Mouse (Mus musculus): Measurements from ENCODE around the gene Hmgcl.
A peak's percentile ranks its signal among the peaks of the same experiment; 100 is the strongest.

The Hmgcl gene

DNA sequence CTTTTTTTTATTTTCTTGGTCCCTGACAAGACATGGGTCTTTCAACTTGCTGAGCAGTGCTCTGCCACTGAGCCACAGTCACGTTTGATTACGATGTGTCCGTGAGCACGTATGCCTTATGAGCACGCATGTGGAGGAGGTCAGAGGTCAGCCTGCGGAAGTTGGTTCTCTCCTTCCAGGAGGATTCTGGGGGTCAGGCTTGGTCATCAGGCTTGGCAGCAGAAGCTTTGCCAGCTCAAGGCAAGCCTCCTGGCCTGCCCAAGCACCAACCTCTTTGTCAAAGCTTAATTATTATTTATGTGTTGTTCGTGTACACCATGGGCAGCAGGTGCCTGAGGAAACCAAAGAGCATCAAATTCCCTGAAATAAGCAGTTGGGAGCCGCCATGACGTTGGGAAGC is 17.9 kb upstream of the Hmgcl start:
- DNase-seq: no peak

DNA sequence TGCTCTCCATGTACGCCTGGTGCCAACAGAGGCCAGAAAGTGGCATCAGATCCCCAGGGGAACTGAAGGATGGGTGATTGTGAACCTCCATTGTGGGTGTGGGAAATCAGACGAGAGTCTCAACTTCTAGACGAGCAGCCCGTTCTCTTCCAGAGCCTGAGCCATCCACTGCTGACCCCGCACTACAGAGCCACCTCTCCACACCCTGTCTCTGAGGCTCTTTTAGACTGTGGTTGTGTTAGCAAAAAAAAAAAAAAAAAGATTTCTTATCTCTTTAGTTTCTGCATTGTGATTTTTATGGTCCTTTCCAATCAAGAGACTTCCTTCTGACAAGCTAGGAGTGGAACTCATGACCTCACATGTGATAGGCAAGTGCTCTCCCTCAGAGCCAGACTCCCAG is 16.8 kb upstream of the Hmgcl start:
- no peak for DNase-seq

DNA sequence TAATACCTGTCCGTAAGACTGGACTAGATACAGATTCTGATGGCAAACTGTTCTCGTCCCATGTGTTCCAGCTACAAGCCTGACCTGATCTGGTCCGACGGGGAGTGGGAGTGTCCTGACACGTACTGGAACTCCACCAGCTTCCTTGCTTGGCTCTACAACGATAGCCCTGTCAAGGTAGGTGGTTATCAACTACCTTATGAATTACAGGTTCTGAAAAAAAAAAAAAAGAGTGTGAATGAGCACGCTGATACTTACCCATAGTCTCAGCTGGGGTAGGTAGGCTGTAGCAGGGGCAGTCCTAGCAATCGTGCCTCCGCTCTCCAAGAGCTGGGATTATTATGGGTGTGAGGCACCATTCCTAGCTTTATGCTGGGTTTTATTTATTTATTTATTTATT is 16.4 kb upstream of the Hmgcl start:
- DNase-seq: no peak

- no peak for DNase-seq
These were observed 16.0 kb upstream of the Hmgcl start for GRCm38 (mm10) chr4:135930239-135930638.

DNA sequence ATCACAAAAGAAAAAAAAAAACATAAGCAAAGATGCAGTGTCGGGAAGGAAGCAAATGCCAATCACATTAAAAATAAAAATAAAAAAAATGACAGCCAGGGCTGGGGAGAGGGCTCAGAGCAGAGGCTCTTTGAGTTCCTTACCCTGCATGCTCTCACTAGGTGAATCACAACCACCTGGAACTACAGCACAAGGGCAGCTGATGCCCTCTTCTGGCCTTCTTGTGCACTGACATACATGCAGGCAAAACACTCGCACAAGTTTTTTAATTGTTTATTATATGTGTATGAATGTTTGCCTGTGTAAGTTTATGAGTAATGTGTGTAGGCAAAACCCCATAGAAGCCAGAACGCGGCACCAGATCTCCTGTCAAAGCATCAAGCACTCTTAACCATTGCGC is 14.4 kb upstream of the Hmgcl start:
- DNase-seq: peak in 1 of 2 experiments; percentile 44

DNA sequence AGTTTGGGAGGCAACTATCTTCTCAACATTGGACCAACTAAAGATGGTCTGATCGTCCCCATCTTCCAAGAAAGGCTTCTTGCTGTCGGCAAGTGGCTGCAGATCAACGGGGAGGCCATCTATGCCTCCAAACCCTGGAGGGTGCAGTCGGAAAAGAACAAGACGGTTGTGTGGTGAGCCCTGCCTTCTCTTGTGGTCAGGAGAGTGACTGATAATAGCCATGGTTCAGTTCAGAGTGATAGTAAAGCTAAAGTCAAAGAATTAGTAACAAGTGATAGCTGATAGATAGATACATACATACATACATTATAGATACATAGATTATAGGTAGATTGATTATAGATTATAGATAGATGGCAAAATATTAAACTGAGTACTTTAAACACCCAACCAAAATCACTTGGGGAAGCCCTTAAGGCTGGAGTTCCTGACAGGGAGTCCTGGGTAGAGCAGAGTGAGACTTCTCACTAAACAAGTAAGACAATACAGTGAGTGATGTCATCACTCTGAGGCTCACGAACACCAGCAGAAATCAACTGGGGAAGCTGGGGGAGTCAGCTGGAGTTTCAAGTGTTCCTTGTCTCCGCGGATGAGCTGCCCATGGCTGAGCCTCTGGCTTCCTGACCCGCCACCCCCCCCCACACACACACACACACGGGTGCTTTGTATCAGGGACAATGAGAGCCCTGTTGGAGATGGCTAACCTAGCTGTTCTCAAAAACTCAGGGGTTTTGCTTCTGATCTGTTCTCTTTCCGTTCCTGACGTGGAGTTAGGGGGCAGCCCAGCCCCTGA is 11.3 kb upstream of the Hmgcl start:
- DNase-seq: no peak

- DNase-seq: no peak
These were observed 10.7 kb upstream of the Hmgcl start for GRCm38 (mm10) chr4:135935502-135935901.

GRCm38 (mm10) chr4:135938858-135939257 is 7.4 kb upstream of the Hmgcl start:
- no peak for DNase-seq

- DNase-seq: peak in 1 of 2 experiments; percentile 36
These were observed 5.2 kb upstream of the Hmgcl start for GRCm38 (mm10) chr4:135941026-135941425.

DNA sequence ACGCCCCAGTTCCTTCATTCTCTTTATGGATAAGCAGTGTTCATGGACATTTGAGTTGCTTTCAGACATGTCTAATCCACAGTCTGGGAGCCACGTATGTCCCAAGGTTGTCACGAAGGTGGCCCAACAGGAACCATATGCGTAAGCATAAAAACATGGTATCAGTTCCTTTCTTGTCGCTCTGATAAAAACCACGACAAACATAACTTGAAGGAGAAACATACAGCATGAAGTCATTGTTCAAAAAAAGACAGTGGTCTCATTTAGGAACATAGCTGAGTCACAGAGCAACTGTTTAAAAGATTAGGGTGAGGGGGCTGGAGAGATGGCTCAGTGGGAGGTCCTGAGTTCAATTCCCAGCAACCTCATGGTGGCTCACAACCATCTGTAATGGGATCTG is 4.1 kb upstream of the Hmgcl start:
- DNase-seq: no peak

- DNase-seq: peak; percentile 43 to 44
These were observed 2.9 kb upstream of the Hmgcl start for GRCm38 (mm10) chr4:135943389-135943788.

GRCm38 (mm10) chr4:135945706-135946105 is 542 bp upstream of the Hmgcl start:
- DNase-seq: no peak

- DNase-seq: peak in 1 of 2 experiments; percentile 63
These were observed 532 bp downstream of the Hmgcl start for GRCm38 (mm10) chr4:135946659-135947301.

DNA sequence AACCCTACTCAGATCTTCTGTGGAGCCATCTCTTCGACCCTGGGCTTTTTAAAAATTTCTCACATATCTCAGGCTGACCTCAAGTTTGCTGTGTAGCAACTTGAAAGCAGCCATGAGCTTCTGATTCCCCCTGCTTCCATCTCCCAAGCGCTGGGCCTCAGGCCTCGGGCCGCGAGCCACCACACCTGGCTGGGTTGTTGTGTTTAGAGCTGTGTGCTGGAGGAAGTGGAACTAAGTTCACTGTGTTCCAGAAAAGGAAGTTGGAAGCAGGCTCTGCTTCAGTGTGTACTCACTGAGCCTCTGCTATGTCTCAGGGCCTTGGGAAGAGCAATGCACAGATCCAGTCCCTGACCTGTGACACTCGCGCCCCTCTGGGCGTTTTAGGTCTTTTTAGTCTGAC is 1.9 kb downstream of the Hmgcl start:
- DNase-seq: no peak

DNA sequence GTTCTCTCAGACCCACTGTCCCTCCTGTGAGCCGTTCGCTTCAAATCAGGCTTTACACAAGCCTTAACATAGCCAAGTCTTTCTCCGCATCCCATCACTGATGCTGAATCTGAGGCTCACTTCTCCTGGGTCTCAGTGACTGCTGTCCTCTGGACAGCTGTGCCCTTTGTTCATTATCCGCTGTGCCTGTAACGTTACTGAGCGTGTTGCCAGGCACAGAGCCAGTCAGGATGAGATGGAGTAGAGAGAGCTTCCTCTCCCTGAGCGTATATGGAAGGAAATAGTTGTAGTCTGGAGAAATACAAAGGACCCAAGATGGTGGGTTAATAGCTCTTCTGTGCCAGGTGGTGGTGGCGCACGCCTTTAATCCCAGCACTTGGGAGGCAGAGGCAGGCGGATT is 3.2 kb downstream of the Hmgcl start:
- peak in 1 of 2 experiments; percentile 36 for DNase-seq

GRCm38 (mm10) chr4:135949911-135950310 is 3.7 kb downstream of the Hmgcl start:
- peak; percentile 72 to 79 for DNase-seq

DNA sequence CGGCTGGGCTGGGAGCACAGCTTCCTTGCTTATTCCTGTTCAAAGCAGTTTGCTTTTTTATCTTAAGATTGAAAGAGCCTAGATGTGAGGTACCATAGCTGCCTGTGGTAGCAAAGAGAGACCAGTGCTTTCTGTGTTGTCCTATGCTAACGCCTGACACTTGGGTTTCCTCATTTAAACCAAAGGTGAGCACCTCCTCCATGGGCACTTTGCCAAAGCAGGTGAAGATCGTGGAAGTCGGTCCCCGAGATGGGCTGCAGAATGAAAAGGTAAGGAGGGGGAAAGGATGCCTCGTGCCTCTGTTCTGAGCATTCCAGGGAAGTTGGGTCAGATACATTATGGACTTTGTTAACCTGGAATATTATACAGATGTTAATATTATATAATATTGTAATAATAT is 4.1 kb downstream of the Hmgcl start:
- peak; percentile 47 to 59 for DNase-seq

DNA sequence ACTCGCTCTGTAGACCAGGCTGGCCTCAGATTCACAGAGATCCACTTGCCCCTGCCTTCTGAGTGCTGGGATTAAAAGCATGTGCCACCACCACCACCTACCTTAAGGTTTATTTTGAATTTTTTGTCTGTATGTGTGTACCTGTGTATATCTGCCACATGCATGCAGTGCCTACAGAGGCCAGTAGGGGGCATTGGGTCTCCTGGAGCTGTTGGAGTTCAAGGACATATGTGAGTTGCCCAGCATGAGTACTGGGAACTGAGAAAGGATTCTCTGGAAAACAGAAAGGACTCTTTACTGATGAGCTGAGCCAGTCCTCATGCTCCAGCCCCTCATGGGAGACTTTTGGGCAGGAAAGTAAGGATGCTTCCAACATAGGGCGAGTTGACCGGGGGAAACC is 5.3 kb downstream of the Hmgcl start:
- DNase-seq: peak in 1 of 2 experiments; percentile 52

GRCm38 (mm10) chr4:135953179-135953578 is 6.9 kb downstream of the Hmgcl start:
- DNase-seq: no peak

GRCm38 (mm10) chr4:135954241-135954640 is 8.0 kb downstream of the Hmgcl start:
- peak; percentile 81 to 89 for DNase-seq

GRCm38 (mm10) chr4:135955886-135956285 is 9.6 kb downstream of the Hmgcl start:
- DNase-seq: no peak

GRCm38 (mm10) chr4:135958354-135958753 is 12.1 kb downstream of the Hmgcl start:
- DNase-seq: no peak

- DNase-seq: peak; percentile 84 to 92
These were observed 14.5 kb downstream of the Hmgcl start for GRCm38 (mm10) chr4:135960717-135961116.

- no peak for DNase-seq
These were observed 15.5 kb downstream of the Hmgcl start for GRCm38 (mm10) chr4:135961709-135962108.
